ENCODE assay signal across 27 mouse cellular contexts in genomic region chr3:12241026-12241425, GRCm38 (mm10).
"Had no signal": no experiment of that assay in that cellular context is flagged by ENCODE, and none has a peak within 500 bp of the region (broad histone marks: within the 10 kb centered on the region; RNA-seq: fewer than 3 reads in every experiment).

No protein-coding gene starts in this region.

- H3K4me3 ChIP-seq: limb, embryonic 10.5 days; limb, embryonic 12.5 days; limb, embryonic 13.5 days; limb, embryonic 15.5 days; liver, embryonic 12.5 days; liver, embryonic 13.5 days; liver, embryonic 15.5 days; lung, embryonic 15.5 days; megakaryocyte, embryonic 14.5 days; midbrain, embryonic 10.5 days; midbrain, embryonic 12.5 days; midbrain, embryonic 13.5 days; midbrain, embryonic 15.5 days; myocyte had no signal

- H3K9ac ChIP-seq: limb, embryonic 12.5 days; limb, embryonic 13.5 days; limb, embryonic 15.5 days; liver, embryonic 12.5 days; liver, embryonic 13.5 days; liver, embryonic 14.5 days; liver, embryonic 15.5 days; liver, postnatal 0 days; lung, embryonic 14.5 days; lung, embryonic 15.5 days; midbrain, embryonic 12.5 days; midbrain, embryonic 13.5 days; midbrain, embryonic 15.5 days had no signal

- DNase-seq: left cerebral cortex, postnatal 4 days; liver; liver, embryonic 13.5 days; liver, postnatal 0 days; lung, adult 18-20 months; lung, adult 2 months; lung, embryonic 14.5 days; lung, postnatal 10 days; lung, postnatal 14 days; lung, postnatal 36 days; lung, postnatal 4 days; midbrain, embryonic 14.5 days had no signal

- H3K36me3 ChIP-seq: limb, embryonic 10.5 days; limb, embryonic 12.5 days; limb, embryonic 13.5 days; limb, embryonic 15.5 days; liver, embryonic 12.5 days; liver, embryonic 13.5 days; liver, embryonic 15.5 days; lung, embryonic 15.5 days; midbrain, embryonic 10.5 days; midbrain, embryonic 12.5 days; midbrain, embryonic 13.5 days; midbrain, embryonic 15.5 days had no signal

- H3K4me1 ChIP-seq: limb, embryonic 10.5 days; limb, embryonic 12.5 days; limb, embryonic 13.5 days; limb, embryonic 15.5 days; liver, embryonic 12.5 days; liver, embryonic 13.5 days; liver, embryonic 15.5 days; lung, embryonic 15.5 days; megakaryocyte, embryonic 14.5 days; midbrain, embryonic 10.5 days; midbrain, embryonic 12.5 days; midbrain, embryonic 13.5 days; midbrain, embryonic 15.5 days had no signal

- H3K27ac ChIP-seq: limb, embryonic 10.5 days; limb, embryonic 12.5 days; limb, embryonic 13.5 days; limb, embryonic 15.5 days; liver, embryonic 12.5 days; liver, embryonic 13.5 days; liver, embryonic 14.5 days; liver, embryonic 15.5 days; lung, embryonic 15.5 days; macrophage; midbrain, embryonic 10.5 days; midbrain, embryonic 12.5 days; midbrain, embryonic 13.5 days; midbrain, embryonic 15.5 days had no signal

- H3K9me3 ChIP-seq: limb, embryonic 10.5 days; limb, embryonic 12.5 days; limb, embryonic 13.5 days; limb, embryonic 15.5 days; liver, embryonic 12.5 days; liver, embryonic 13.5 days; liver, embryonic 15.5 days; lung, embryonic 15.5 days; megakaryocyte, embryonic 14.5 days; midbrain, embryonic 10.5 days; midbrain, embryonic 12.5 days; midbrain, embryonic 13.5 days; midbrain, embryonic 15.5 days had no signal

- H3K27me3 ChIP-seq: limb, embryonic 12.5 days; limb, embryonic 13.5 days; limb, embryonic 15.5 days; liver, embryonic 12.5 days; liver, embryonic 13.5 days; liver, embryonic 15.5 days; lung, embryonic 15.5 days; megakaryocyte, embryonic 14.5 days; midbrain, embryonic 12.5 days; midbrain, embryonic 13.5 days; midbrain, embryonic 15.5 days had no signal
